Mouse (Mus musculus) R1 (cell line): ENCODE measurements around the gene 1700001J03Rik.
"Not testable (repeated sequence)": the region's sequence is repeated elsewhere in the genome, so short reads cannot be mapped to it uniquely, and the experiment has no call there.

ENCODE experiments used
- DNase-seq: peaks from one replicate; pipeline ENCODE4 v3.0.0-alpha.2; 2018; ENCODE audit warnings: low read depth, low spot score

The 1700001J03Rik gene

GRCm38 (mm10) chr5:146185204-146185603, at the start of gene 1700001J03Rik:
Gene 1700001J03Rik, minus strand, starts transcription at chr5:146185304.
- not testable (repeated sequence) for DNase-seq

GRCm38 (mm10) chr5:146234336-146234735, 49.2 kb upstream of the 1700001J03Rik start:
- no peak for DNase-seq

GRCm38 (mm10) chr5:146232816-146233215, 47.7 kb upstream of the 1700001J03Rik start:
- no peak for DNase-seq

DNA sequence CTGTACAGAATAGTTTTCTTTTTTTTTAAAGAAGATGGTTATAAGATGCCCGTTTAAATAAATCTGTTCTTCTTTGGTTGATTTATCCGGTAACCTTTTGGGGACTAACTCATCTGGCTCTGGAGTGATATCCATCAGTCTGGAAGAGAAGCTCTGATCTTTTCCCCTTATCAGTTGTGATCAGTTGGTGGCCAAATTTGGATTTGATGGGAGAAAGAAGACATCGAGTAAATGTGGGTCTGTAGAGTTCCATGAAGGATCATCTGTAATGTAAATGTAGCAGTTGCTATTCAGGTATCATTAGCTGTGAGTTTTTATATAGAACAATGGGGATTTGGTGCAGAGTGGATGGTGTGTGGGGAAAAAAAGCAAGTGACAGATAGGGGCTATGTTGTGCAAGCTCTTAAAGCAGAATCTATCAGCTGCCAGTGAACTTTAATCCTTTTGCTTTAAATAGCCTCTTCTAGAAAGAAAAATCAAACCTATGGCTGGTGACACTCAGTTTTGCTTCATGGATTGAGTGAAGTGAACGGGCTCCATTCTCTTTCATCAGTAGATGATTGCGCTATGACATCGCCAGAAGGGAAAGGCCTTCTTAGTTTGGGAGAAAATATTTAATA, 47.1 kb upstream of the 1700001J03Rik start:
- DNase-seq: no peak

- peak; percentile 25 for DNase-seq
Observed at GRCm38 (mm10) chr5:146231655-146231996, 46.5 kb upstream of the 1700001J03Rik start.

DNA sequence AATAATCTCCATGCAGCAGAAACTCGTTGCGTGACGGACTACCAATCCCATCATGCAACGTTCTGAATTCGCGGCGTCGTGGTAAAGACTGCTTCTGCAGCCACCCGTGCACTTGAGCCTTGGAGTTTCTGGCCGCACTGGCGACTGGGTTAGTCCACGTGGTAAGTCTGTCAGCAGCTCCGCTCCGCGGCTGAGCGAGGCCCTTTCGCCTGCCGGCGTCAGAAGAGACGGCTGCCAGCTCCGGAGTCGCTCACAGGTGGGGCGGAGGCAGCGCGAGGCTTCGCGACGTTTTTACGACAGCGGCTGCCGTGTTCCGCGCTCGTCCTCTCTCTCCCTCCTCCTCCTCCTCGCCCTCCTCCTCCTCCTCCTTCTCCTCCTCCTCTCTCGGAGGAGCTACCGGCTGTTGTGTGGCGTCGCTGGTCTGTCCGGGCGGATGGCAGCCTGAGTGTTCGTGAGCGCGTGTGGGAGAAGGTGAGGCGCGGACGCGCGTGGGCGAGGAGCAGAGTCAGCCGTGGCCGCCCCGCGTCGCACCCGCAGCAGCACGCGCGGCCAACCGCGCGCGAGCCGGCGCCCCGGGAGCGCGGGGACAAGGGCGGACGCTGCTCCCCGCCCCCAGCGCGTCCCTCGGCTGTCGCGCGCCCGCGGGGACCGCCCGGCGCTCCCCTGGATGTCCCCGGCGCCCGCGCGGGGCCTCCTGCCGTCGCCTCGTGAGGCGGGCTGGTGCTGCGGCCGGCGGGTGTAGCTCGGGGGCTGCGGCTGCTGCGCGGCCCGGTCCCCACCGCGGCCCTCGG, 46.0 kb upstream of the 1700001J03Rik start, which contains the start of gene Cdk8:
Gene Cdk8, plus strand, starts transcription at position 367 of the 791 bp plus-strand sequence.
- DNase-seq: peak; percentile 96

DNA sequence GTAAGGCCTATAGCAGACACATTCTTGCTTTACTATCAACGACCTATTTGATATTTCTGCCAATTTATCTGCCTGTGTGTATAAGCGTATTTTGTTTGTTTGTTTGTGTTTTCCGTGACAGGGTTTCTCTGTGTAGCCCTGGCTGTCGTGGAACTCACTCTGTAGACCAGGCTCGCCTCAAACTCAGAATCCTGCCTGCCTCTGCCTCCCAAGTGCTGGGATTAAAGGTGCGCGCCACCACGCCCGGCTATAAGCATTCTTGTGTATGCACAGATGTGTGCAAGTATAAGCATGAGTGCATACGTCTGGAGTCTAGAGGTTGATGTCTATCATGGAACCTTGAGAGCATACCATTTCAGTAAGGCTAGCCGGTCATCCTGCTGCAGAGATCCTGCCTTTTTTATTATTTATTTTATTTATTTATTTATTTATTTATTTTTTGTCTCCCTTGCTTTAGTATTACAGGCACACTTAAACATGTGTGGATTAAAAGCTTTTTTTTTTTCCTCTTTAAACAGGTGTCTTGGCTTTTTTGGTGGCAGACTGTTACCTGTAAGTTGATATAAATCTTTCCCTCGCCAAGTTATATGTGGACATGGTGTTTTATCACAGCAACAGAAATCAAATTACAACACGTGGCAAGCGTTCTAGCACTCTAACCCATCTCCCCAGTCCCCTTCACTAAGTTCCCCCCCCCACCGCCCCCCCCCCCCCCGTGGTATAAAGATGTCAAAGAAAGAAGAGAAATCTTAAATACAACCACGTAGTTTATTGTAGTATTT, 45.0 kb upstream of the 1700001J03Rik start:
- peak; percentile 14 for DNase-seq

GRCm38 (mm10) chr5:146227496-146227895, 42.4 kb upstream of the 1700001J03Rik start:
- peak; percentile 66 for DNase-seq

DNA sequence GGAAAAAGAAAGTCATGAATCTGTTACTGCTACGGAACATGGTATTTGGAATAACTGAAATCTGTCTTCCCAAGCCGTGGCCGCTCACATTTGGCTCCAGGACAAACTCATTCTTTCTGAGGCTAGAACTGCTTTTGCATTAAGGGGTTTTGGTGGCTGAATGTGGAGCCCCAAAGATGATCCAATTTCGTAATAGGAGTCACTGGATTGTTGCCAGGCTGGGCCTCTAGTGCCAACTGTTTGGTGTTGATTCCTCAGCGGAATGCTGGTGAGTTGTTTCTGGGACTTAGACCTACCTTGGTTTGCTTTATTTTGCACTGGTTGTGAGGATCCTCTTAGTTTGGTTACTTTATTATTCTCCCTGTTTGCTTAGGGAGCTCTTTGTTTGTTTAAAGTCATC, 38.7 kb upstream of the 1700001J03Rik start:
- DNase-seq: no peak

GRCm38 (mm10) chr5:146221722-146222121, 36.6 kb upstream of the 1700001J03Rik start:
- DNase-seq: no peak

- DNase-seq: peak; percentile 98
Observed at GRCm38 (mm10) chr5:146220879-146221714, 36.0 kb upstream of the 1700001J03Rik start, which contains the start of gene Rnf6. Gene Rnf6, minus strand, starts transcription at chr5:146221555.

DNA sequence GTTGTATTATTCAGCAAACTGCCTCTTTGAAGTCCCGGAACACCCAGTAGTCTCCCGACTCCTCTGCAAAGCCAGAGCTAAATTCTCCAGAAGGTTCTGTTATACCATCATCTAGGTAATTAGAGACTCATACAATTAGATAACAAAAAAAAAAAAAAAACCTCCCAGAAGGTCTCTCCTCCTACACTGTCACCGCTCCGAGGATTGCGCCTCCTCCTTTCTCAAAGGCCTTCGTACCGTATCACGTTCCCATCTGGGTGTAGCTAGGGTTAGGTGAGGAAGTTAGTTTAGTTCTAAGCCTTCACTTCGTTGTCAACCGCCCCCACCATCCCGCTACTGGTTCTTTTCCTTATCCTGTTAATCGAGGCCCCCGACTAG, 35.4 kb upstream of the 1700001J03Rik start:
- DNase-seq: no peak

- DNase-seq: no peak
Observed at GRCm38 (mm10) chr5:146205537-146205936, 20.4 kb upstream of the 1700001J03Rik start.

DNA sequence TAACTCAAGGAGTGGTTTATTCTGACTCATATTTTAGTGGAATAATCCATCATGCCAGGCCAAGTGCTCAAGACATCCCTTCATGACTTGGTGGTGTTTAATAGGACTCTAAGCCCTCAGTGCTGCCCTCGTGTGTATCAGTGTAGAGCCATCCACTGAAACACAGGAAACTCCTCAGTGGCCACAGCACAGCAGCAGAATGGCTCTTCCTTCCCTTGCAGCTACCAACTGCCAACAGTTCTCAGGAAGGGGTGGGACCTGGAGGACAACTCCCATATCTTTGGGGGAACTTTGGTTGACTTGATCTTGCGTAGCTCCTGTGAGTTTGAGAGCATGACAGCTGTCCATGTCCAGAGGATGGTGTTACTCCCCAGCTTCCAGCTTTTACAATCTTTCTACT, 18.8 kb upstream of the 1700001J03Rik start:
- DNase-seq: no peak

- peak; percentile 53 for DNase-seq
Observed at GRCm38 (mm10) chr5:146200580-146200979, 15.5 kb upstream of the 1700001J03Rik start.

GRCm38 (mm10) chr5:146199540-146199939, 14.4 kb upstream of the 1700001J03Rik start:
- peak; percentile 60 for DNase-seq

DNA sequence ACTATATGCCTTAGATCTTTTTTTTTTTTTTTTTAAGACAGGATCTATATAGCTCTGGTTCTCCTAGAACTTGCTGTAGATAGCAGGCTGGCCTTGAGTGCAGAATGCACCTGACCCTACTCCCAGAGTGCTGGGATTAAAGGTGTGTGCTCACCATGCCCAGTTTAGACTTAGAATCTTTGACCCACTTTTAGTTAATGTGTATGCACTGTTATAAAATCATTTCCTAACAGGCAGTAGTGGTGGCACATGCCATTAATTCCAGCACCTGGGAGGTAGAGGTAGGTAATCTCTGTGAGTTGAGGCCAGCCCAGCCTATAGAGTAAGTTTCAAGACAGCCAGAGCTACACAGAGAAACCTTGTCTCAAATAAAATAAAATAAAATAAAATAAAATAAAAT, 14.0 kb upstream of the 1700001J03Rik start:
- DNase-seq: no peak

DNA sequence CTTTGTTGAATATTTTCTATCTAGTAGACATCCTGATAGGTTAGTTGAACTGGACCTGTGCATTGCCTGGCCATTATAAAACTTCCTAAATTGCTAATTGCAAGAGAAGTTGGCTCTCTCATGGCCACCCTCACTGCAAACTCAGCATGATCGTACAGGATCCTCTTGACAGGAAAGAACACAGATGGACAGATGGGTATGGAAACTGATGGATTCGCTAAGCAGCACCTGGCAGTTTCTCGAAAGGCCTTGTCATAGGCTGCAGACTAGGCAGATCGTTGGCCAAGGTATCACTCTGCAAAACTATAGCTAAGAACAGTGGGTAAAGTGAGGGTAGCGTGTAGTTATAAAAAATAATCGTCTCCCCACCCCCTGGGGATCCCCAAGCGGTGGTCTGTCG, 8.3 kb upstream of the 1700001J03Rik start:
- DNase-seq: no peak

- no peak for DNase-seq
Observed at GRCm38 (mm10) chr5:146190501-146191269, 5.6 kb upstream of the 1700001J03Rik start.

DNA sequence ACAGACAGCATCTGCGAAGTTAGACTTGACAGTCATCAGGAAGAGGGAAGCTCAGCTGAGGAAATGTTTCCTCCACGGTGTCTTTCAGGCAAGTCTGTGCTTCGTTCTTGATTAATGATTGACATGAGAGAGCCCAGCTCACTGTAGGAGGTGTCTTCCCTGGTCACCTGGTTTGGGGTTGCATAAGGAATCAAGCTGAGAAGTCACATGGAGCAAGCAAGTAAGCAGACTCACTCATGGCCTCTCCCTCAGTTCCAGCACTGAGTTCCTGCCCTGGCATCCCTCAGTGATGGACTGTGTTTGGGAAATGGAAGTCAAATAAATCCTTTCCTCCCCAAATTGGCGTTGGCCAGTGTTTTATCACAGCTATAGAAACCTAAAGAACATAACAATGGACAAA, 5.0 kb upstream of the 1700001J03Rik start:
- DNase-seq: no peak

DNA sequence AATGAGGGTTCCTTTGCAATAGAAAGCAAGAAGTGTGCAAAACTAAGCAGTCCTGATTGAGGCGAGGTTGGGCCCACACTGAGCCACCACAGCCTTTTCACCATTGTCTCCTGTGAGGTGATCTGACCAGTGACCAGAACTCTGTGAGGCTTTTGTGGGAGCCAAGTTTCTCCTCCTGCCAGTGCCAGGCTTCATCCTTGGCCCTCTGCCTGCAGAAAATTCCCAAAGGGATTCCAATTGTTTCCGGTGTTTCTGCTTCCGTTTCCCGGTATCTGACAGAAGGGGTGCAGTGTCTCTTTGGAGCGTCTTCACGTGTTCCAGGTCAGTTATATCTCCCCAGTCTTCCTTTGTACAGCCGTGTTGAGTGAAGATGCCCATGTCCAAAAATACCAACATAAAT, 3.6 kb upstream of the 1700001J03Rik start:
- DNase-seq: no peak
